Mouse (Mus musculus) intestine, embryonic 14.5 days (tissue): ENCODE measurements around the gene Gchfr. TPM values are rescaled to one million over a fixed set of nuclear protein-coding genes. Genes with fewer than 3 reads are reported as not detected.

Source experiments
- ATAC-seq: fragments of 200-750 bp; cut with Nextera tagmentation; replicated peaks from 2 replicates; pipeline ENCODE4 v1.8.0; 2017; ENCODE audit warnings: low read depth, moderate number of reproducible peaks, moderate TSS enrichment, moderate library complexity; ENCODE audit not compliant: low FRiP score, low TSS enrichment
- DNase-seq: peaks from one replicate; pipeline ENCODE4 v3.0.0-alpha.2; 2018; ENCODE audit warnings: low spot score
- H3K27ac ChIP-seq: fragments of 300-500 bp; sonication (generic); 2 replicates; pipeline ENCODE4 v1.5.1; 2014; ENCODE audit warnings: low read depth, mild to moderate bottlenecking, control low read depth
- H3K27me3 ChIP-seq: fragments of 300-500 bp; sonication (generic); replicated peaks from 2 replicates; pipeline ENCODE4 v1.6.1; 2014; ENCODE audit warnings: low read length, control low read depth; ENCODE audit not compliant: control insufficient read depth, insufficient read depth
- H3K36me3 ChIP-seq: fragments of 300-500 bp; sonication (generic); 2 replicates; pipeline ENCODE4 v1.6.1; 2014; ENCODE audit warnings: low read length, control low read depth; ENCODE audit not compliant: control insufficient read depth, insufficient read depth
- H3K4me1 ChIP-seq: fragments of 300-500 bp; sonication (generic); replicated peaks from 2 replicates; pipeline ENCODE4 v1.6.1; 2014; ENCODE audit warnings: low read length, control low read depth, mixed read lengths; ENCODE audit not compliant: control insufficient read depth, insufficient read depth
- H3K4me2 ChIP-seq: fragments of 300-500 bp; sonication (generic); 2 replicates; pipeline ENCODE4 v1.6.1; 2014; ENCODE audit warnings: low read length
- H3K4me3 ChIP-seq: fragments of 300-500 bp; sonication (generic); 2 replicates; pipeline ENCODE4 v1.5.1; 2014; ENCODE audit warnings: low read depth, low read length, control low read depth, mixed read lengths
- H3K9ac ChIP-seq: fragments of 300-500 bp; sonication (generic); 2 replicates; pipeline ENCODE4 v1.6.1; 2014; ENCODE audit warnings: mild to moderate bottlenecking, low read length
- H3K9me3 ChIP-seq: fragments of 300-500 bp; sonication (generic); 2 replicates; pipeline ENCODE4 v1.6.1; 2016; ENCODE audit warnings: low read length, control low read depth; ENCODE audit not compliant: control insufficient read depth
- WGBS: fragments of 180-500 bp; shearing (Covaris S2); extraction: QIAGEN DNeasy Blood & Tissue Kit; methylation state at CpG from one replicate; pipeline ENCODE4 v1.1.7; 2014; 5-methylcytosine and 5-hydroxymethylcytosine counted together
- polyA plus RNA-seq: library from polyadenylated mRNA; unstranded; fragments of >200 nt; fragmentation: Nextera tagmentation; extraction: Ambion mirVana; gene quantifications from 2 replicates; pipeline ENCODE4 v1.2.1, GENCODE M21; 2014

Gene Gchfr
- polyA plus RNA-seq, 1 experiment from 2014 or later, result 12.0 TPM

- no peaks in the 10 kb centered on the region for H3K36me3 ChIP-seq
- no peak for DNase-seq
- no peak overlapping the region for H3K4me3 ChIP-seq
- no peak overlapping the region for H3K4me2 ChIP-seq
- no peak for ATAC-seq
- H3K27ac ChIP-seq, result no peak overlapping the region
- peaks cover 2% of the 10 kb centered on the region; the same call in 1 of the 2 replicates for H3K4me1 ChIP-seq
- no peaks in the 10 kb centered on the region for H3K27me3 ChIP-seq
- H3K9me3 ChIP-seq, result no peaks in the 10 kb centered on the region
- H3K9ac ChIP-seq, result no peak overlapping the region
- 29% methylated on average over 1 of the region's 1 CpGs for WGBS
Observed at GRCm38 (mm10) chr2:119198049-119198448, 30.5 kb downstream of the Gchfr start.

GRCm38 (mm10) chr2:119198934-119199333 lies 31.4 kb downstream of the Gchfr start:
- Histone ChIP-seq H3K4me2 (no peak overlapping the region), H3K27me3 (no peaks in the 10 kb centered on the region), H3K9ac (no peak overlapping the region), H3K4me3 (no peak overlapping the region), H3K36me3 (no peaks in the 10 kb centered on the region), H3K9me3 (no peaks in the 10 kb centered on the region), H3K27ac (no peak overlapping the region), H3K4me1 (peaks cover 7% of the 10 kb centered on the region)
- no peak for ATAC-seq
- no peak for DNase-seq
- WGBS, result 60% methylated on average over 3 of the region's 3 CpGs

- H3K27me3 ChIP-seq, result no peaks in the 10 kb centered on the region
- H3K9me3 ChIP-seq, result no peaks in the 10 kb centered on the region
- DNase-seq, result peak; percentile 55
- no peak overlapping the region for H3K27ac ChIP-seq
- 39% methylated on average over 5 of the region's 5 CpGs for WGBS
- ATAC-seq, result no peak
- H3K4me1 ChIP-seq, result peaks cover 7% of the 10 kb centered on the region
- H3K4me3 ChIP-seq, result no peak overlapping the region
- H3K9ac ChIP-seq, result no peak overlapping the region
- no peaks in the 10 kb centered on the region for H3K36me3 ChIP-seq
- H3K4me2 ChIP-seq, result no peak overlapping the region
Observed at GRCm38 (mm10) chr2:119202914-119203453, 35.4 kb downstream of the Gchfr start.

DNA sequence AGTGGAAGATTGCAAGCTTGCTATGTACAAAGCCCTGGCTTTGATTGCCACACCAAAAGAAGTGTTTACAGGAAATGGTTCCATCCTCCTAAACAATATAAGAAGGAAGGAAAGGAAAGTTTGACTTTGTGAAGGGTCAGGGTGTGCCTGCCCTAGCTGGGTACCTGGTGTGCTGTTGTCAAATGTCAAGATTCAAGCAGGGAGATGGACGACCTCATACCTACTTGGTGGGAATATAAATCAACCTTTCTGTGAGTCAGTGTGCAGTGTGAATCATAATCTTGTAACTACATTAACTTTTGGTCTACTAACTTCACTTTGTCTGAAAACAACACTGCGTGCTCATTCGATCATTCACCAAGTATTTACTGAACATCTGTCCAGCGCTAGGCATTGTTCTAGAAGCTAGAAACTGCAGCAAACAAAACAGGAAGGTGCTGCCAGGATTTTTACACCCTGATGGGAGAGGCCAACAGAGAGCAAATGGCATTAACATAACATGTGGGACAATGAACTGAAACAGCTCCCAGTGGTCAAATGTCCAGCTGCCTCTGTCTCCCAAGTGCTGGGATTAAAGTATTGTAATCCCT lies 36.4 kb downstream of the Gchfr start:
- no peaks in the 10 kb centered on the region for H3K27me3 ChIP-seq
- ATAC-seq (no peak), DNase-seq (no peak)
- H3K27ac ChIP-seq, result no peak overlapping the region
- H3K4me2 ChIP-seq, result no peak overlapping the region
- no peak overlapping the region for H3K4me3 ChIP-seq
- H3K9me3 ChIP-seq, result no peaks in the 10 kb centered on the region
- no peaks in the 10 kb centered on the region for H3K36me3 ChIP-seq
- peaks cover 7% of the 10 kb centered on the region for H3K4me1 ChIP-seq
- no peak overlapping the region for H3K9ac ChIP-seq
- 83% methylated on average over 4 of the region's 4 CpGs for WGBS

- H3K27ac ChIP-seq, result peak overlapping the region; percentile 82
- H3K27me3 ChIP-seq, result no peaks in the 10 kb centered on the region
- 17% methylated on average over 6 of the region's 6 CpGs for WGBS
- H3K9me3 ChIP-seq, result no peaks in the 10 kb centered on the region
- H3K4me1 ChIP-seq, result peaks cover 15% of the 10 kb centered on the region
- peaks cover 27% of the 10 kb centered on the region for H3K36me3 ChIP-seq
- H3K4me3 ChIP-seq, result peak overlapping the region; percentile 59
- peak overlapping the region; percentile 64 for H3K4me2 ChIP-seq
- H3K9ac ChIP-seq, result peak overlapping the region; percentile 36
- DNase-seq, result peak; percentile 54
- no peak for ATAC-seq
Observed at GRCm38 (mm10) chr2:119207961-119208343, 40.4 kb downstream of the Gchfr start.

GRCm38 (mm10) chr2:119208344-119209175 lies 41.0 kb downstream of the Gchfr start, which contains the start of the genes Zfyve19 and Dnajc17:
Zfyve19 (plus strand) TSS chr2:119208617.
Dnajc17 (minus strand) TSS chr2:119208795.
- peak within 1 kb of the TSS; percentile 82 for H3K27ac ChIP-seq
- peaks cover 10% of the 10 kb centered on the region; the same call in 1 of the 2 replicates for H3K4me1 ChIP-seq
- H3K4me3 ChIP-seq, result peak within 1 kb of the TSS; percentile 59
- peak within 1 kb of the TSS; percentile 68 for H3K4me2 ChIP-seq
- no peaks in the 10 kb centered on the region for H3K27me3 ChIP-seq
- ATAC-seq (peak; percentile 96), DNase-seq (peak; percentile 95)
- peaks cover 31% of the 10 kb centered on the region for H3K36me3 ChIP-seq
- H3K9me3 ChIP-seq, result no peaks in the 10 kb centered on the region
- under 1% methylated on average over 51 of the region's 51 CpGs for WGBS
- peak within 1 kb of the TSS; percentile 62 for H3K9ac ChIP-seq

DNA sequence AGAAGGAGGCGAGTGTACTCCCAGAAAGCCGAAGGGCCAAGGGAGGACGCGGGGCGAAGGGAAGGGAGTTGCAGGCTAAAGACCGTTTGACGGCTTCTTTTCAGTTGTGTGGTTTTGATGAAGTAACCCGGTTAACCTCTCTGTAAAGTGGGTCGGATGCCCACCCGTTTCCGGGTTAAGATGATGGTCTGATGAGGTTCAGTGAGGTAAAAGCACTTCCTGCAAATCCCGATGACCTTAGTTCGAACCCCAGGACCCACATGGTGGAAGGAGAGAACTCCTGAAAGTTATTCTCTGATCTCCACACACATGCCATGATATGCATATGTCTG lies 41.6 kb downstream of the Gchfr start:
- peaks cover 10% of the 10 kb centered on the region; the same call in 1 of the 2 replicates for H3K4me1 ChIP-seq
- H3K27ac ChIP-seq, result peak overlapping the region; percentile 82; the same call in 1 of the 2 replicates
- no peak for DNase-seq
- H3K9ac ChIP-seq, result peak overlapping the region; percentile 62
- WGBS, result under 1% methylated on average over 13 of the region's 13 CpGs
- H3K4me2 ChIP-seq, result peak overlapping the region; percentile 68
- peaks cover 33% of the 10 kb centered on the region for H3K36me3 ChIP-seq
- no peaks in the 10 kb centered on the region for H3K9me3 ChIP-seq
- peak; percentile 28 for ATAC-seq
- H3K4me3 ChIP-seq, result peak overlapping the region; percentile 59
- H3K27me3 ChIP-seq, result no peaks in the 10 kb centered on the region
